Mouse (Mus musculus): ENCODE data around the gene H2-T23. TPM values are rescaled to one million over a fixed set of nuclear protein-coding genes. Genes with fewer than 3 reads are reported as not detected.

Gene H2-T23
- polyA plus RNA-seq (2015; fragmentation: Illumina TruSeq; extraction: RNeasy Lipid Tissue Mini Kit (QIAGEN cat#74804); ENCODE audit: low read depth, low replicate concordance), result 26.7 TPM

GRCm38 (mm10) chr17:36032351-36032875 lies at the start of gene H2-T23:
Gene H2-T23, minus strand, starts transcription at chr17:36032855.

GRCm38 (mm10) chr17:36058362-36058761 lies 25.7 kb upstream of the H2-T23 start, which contains the start of gene Gm11127:
Gene Gm11127, minus strand, starts transcription at chr17:36058371.

DNA sequence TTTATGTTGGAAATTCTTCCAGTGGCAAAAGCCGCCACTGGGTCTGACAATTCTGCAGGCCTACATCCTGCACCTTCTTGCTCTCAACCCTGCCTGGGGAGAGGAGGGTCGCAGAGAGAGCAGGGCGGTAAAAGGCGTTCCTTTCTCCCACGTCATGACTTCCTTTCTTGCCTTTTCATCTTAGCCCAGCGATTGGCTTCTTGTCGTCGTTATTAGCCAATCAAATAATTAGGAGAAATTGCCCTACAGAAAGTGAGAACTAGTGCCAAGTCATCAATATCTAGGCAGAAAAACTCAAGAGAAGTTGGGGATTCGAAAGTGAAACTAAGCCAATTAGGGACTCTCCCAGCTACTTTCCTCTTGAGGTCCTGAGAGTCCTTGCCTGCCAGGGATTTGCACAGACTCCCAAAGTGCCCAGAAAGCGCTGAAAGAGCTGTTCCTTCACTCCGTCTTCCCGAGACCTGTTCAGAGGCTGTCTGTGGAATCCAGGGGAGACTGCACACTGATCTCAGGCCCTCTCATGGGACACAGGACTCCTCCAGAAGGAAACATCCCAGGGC lies 10.0 kb upstream of the H2-T23 start, which contains the start of the genes H2-T22 and Gm6034:
Gene H2-T22 (minus strand): TSS at position 138 of the 560 bp plus-strand sequence.
Gene Gm6034 (plus strand): TSS at position 352 of the 560 bp plus-strand sequence.

DNA sequence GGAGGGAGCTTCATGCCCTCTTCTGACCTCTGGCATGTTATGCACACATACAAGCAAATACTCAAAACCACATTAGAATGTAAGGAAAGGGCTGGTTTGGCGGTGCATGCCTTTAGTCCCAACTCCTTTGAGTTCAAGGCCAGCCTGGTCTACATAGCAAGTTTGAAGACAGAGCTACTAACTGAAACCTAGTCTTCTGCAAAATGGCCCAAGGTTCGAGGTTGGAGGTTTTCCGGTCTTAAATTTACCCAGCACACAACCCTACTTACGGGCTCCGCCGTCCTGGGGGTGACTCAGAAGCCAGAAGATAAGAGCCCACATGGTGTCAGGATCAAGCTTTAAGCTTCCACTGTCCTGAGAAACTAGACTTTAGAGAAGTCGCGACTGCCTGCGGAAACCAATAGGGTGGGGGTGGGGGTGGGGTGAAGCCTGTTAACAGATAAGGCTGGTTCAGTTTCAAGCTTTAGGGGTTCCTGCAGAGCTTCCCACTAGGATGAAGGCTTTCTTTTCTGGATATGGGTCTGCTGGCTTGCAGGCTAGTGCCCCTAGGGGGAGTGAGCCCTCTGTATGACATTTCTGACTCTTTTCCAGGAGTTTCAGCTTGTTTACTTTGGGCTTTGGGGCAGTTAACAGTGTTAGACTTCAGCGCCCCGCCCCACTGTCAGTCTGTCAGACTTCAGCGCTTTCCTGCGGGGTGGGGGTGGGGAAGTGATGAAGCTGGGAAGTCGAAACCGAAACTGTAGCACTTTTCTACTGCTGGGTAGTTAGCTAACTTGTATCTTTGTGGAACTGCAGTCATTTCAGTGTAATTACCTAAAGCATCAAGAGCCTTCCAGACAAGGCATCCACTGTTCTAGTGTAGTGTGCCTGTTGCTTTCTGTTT lies 12.2 kb downstream of the H2-T23 start, which contains the start of gene H2-T24:
Gene H2-T24 (minus strand): TSS at position 370 of the 883 bp plus-strand sequence.

Other genes starting within 250 kb of the H2-T23 start
- 14.8 TPM for gene Ier3, start 211.2 kb downstream of the H2-T23 start, polyA plus RNA-seq (2015; fragmentation: Illumina TruSeq; extraction: RNeasy Lipid Tissue Mini Kit (QIAGEN cat#74804); ENCODE audit: low read depth, low replicate concordance)
- gene Flot1, start 209.6 kb downstream of the H2-T23 start, polyA plus RNA-seq (2015; fragmentation: Illumina TruSeq; extraction: RNeasy Lipid Tissue Mini Kit (QIAGEN cat#74804); ENCODE audit: low read depth, low replicate concordance), result 140 TPM
- gene Tubb5, start 194.5 kb downstream of the H2-T23 start, polyA plus RNA-seq (2015; fragmentation: Illumina TruSeq; extraction: RNeasy Lipid Tissue Mini Kit (QIAGEN cat#74804); ENCODE audit: low read depth, low replicate concordance), result 402 TPM
- gene Mdc1, start 191.3 kb downstream of the H2-T23 start, polyA plus RNA-seq (2015; fragmentation: Illumina TruSeq; extraction: RNeasy Lipid Tissue Mini Kit (QIAGEN cat#74804); ENCODE audit: low read depth, low replicate concordance), result 7.9 TPM
- gene Nrm, start 171.5 kb downstream of the H2-T23 start, polyA plus RNA-seq (2015; fragmentation: Illumina TruSeq; extraction: RNeasy Lipid Tissue Mini Kit (QIAGEN cat#74804); ENCODE audit: low read depth, low replicate concordance), result 3.0 TPM
- gene Ppp1r18, start 167.3 kb downstream of the H2-T23 start, polyA plus RNA-seq (2015; fragmentation: Illumina TruSeq; extraction: RNeasy Lipid Tissue Mini Kit (QIAGEN cat#74804); ENCODE audit: low read depth, low replicate concordance), result 8.6 TPM
- gene Dhx16, start 153.0 kb downstream of the H2-T23 start, polyA plus RNA-seq (2015; fragmentation: Illumina TruSeq; extraction: RNeasy Lipid Tissue Mini Kit (QIAGEN cat#74804); ENCODE audit: low read depth, low replicate concordance), result 27.2 TPM
- 90.2 TPM for gene 2310061I04Rik, start 135.4 kb downstream of the H2-T23 start, polyA plus RNA-seq (2015; fragmentation: Illumina TruSeq; extraction: RNeasy Lipid Tissue Mini Kit (QIAGEN cat#74804); ENCODE audit: low read depth, low replicate concordance)
- gene Atat1, start 122.8 kb downstream of the H2-T23 start, polyA plus RNA-seq (2015; fragmentation: Illumina TruSeq; extraction: RNeasy Lipid Tissue Mini Kit (QIAGEN cat#74804); ENCODE audit: low read depth, low replicate concordance), result 53.4 TPM
- gene Mrps18b, start 116.5 kb downstream of the H2-T23 start, polyA plus RNA-seq (2015; fragmentation: Illumina TruSeq; extraction: RNeasy Lipid Tissue Mini Kit (QIAGEN cat#74804); ENCODE audit: low read depth, low replicate concordance), result 53.1 TPM
- 30.3 TPM for gene Ppp1r10, start 116.4 kb downstream of the H2-T23 start, polyA plus RNA-seq (2015; fragmentation: Illumina TruSeq; extraction: RNeasy Lipid Tissue Mini Kit (QIAGEN cat#74804); ENCODE audit: low read depth, low replicate concordance)
- 64.4 TPM for gene Abcf1, start 63.1 kb downstream of the H2-T23 start, polyA plus RNA-seq (2015; fragmentation: Illumina TruSeq; extraction: RNeasy Lipid Tissue Mini Kit (QIAGEN cat#74804); ENCODE audit: low read depth, low replicate concordance)
- gene Gnl1, start 53.0 kb downstream of the H2-T23 start, polyA plus RNA-seq (2015; fragmentation: Illumina TruSeq; extraction: RNeasy Lipid Tissue Mini Kit (QIAGEN cat#74804); ENCODE audit: low read depth, low replicate concordance), result 131 TPM
- 28.9 TPM for gene Prr3, start 52.6 kb downstream of the H2-T23 start, polyA plus RNA-seq (2015; fragmentation: Illumina TruSeq; extraction: RNeasy Lipid Tissue Mini Kit (QIAGEN cat#74804); ENCODE audit: low read depth, low replicate concordance)
- gene H2-T24, start 12.3 kb downstream of the H2-T23 start, polyA plus RNA-seq (2015; fragmentation: Illumina TruSeq; extraction: RNeasy Lipid Tissue Mini Kit (QIAGEN cat#74804); ENCODE audit: low read depth, low replicate concordance), result 2.6 TPM
- gene H2-T22, start 9.9 kb upstream of the H2-T23 start, polyA plus RNA-seq (2015; fragmentation: Illumina TruSeq; extraction: RNeasy Lipid Tissue Mini Kit (QIAGEN cat#74804); ENCODE audit: low read depth, low replicate concordance), result 35.7 TPM
- gene Gm6034, start 10.1 kb upstream of the H2-T23 start, polyA plus RNA-seq (2015; fragmentation: Illumina TruSeq; extraction: RNeasy Lipid Tissue Mini Kit (QIAGEN cat#74804); ENCODE audit: low read depth, low replicate concordance), result not detected
- gene Gm11127, start 25.5 kb upstream of the H2-T23 start, polyA plus RNA-seq (2015; fragmentation: Illumina TruSeq; extraction: RNeasy Lipid Tissue Mini Kit (QIAGEN cat#74804); ENCODE audit: low read depth, low replicate concordance), result 0.46 TPM
- not detected for gene Gm19684, start 88.8 kb upstream of the H2-T23 start, polyA plus RNA-seq (2015; fragmentation: Illumina TruSeq; extraction: RNeasy Lipid Tissue Mini Kit (QIAGEN cat#74804); ENCODE audit: low read depth, low replicate concordance)
- gene Gm7030, start 96.6 kb upstream of the H2-T23 start, polyA plus RNA-seq (2015; fragmentation: Illumina TruSeq; extraction: RNeasy Lipid Tissue Mini Kit (QIAGEN cat#74804); ENCODE audit: low read depth, low replicate concordance), result not detected
- gene Gm8909, start 135.7 kb upstream of the H2-T23 start, polyA plus RNA-seq (2015; fragmentation: Illumina TruSeq; extraction: RNeasy Lipid Tissue Mini Kit (QIAGEN cat#74804); ENCODE audit: low read depth, low replicate concordance), result not detected
- gene H2-T3, start 157.4 kb upstream of the H2-T23 start, polyA plus RNA-seq (2015; fragmentation: Illumina TruSeq; extraction: RNeasy Lipid Tissue Mini Kit (QIAGEN cat#74804); ENCODE audit: low read depth, low replicate concordance), result not detected
- 54.9 TPM for gene Rpp21, start 225.2 kb upstream of the H2-T23 start, polyA plus RNA-seq (2015; fragmentation: Illumina TruSeq; extraction: RNeasy Lipid Tissue Mini Kit (QIAGEN cat#74804); ENCODE audit: low read depth, low replicate concordance)
- gene Trim39, start 239.4 kb upstream of the H2-T23 start, polyA plus RNA-seq (2015; fragmentation: Illumina TruSeq; extraction: RNeasy Lipid Tissue Mini Kit (QIAGEN cat#74804); ENCODE audit: low read depth, low replicate concordance), result 23.8 TPM

Data from brain, adult 10 weeks (tissue).